Mouse (Mus musculus) liver, embryonic 16.5 days (tissue): ENCODE measurements around the gene Col12a1. TPM values are rescaled to one million over a fixed set of nuclear protein-coding genes. Genes with fewer than 3 reads are reported as not detected.

ENCODE experiments used
- ATAC-seq: fragments of 200-750 bp; cut with Nextera tagmentation; 2 replicates; pipeline ENCODE4 v1.8.0; 2017; ENCODE audit warnings: low read depth, mild to moderate bottlenecking, moderate number of reproducible peaks, moderate library complexity
- H3K27ac ChIP-seq: fragments of 300-500 bp; sonication (generic); 2 replicates; pipeline ENCODE4 v1.5.1; 2014; ENCODE audit warnings: mild to moderate bottlenecking, low read length
- H3K27me3 ChIP-seq: fragments of 300-500 bp; sonication (generic); 2 replicates; pipeline ENCODE4 v1.6.1; 2014; ENCODE audit warnings: low read depth, low read length, mixed read lengths; ENCODE audit not compliant: control insufficient read depth, insufficient read depth
- H3K36me3 ChIP-seq: fragments of 300-500 bp; sonication (generic); 2 replicates; pipeline ENCODE4 v1.6.1; 2014; ENCODE audit warnings: mild to moderate bottlenecking; ENCODE audit not compliant: control insufficient read depth, insufficient read depth
- H3K4me1 ChIP-seq: fragments of 300-500 bp; sonication (generic); 2 replicates; pipeline ENCODE4 v1.6.1; 2014; ENCODE audit warnings: low read depth, low read length, mixed read lengths; ENCODE audit not compliant: control insufficient read depth
- H3K4me2 ChIP-seq: fragments of 300-500 bp; sonication (generic); 2 replicates; pipeline ENCODE4 v1.6.1; 2014; ENCODE audit warnings: low read depth, low read length, mixed read lengths
- H3K4me3 ChIP-seq: fragments of 300-500 bp; sonication (generic); 2 replicates; pipeline ENCODE4 v1.5.1; 2014; ENCODE audit warnings: low read depth, mild to moderate bottlenecking, low read length
- H3K9ac ChIP-seq: fragments of 300-500 bp; sonication (generic); 2 replicates; pipeline ENCODE4 v1.6.1; 2014; ENCODE audit warnings: low read depth, low read length
- H3K9me3 ChIP-seq: fragments of 300-500 bp; sonication (generic); replicated peaks from 2 replicates; pipeline ENCODE4 v1.6.1; 2016; ENCODE audit warnings: low read length; ENCODE audit not compliant: control insufficient read depth
- WGBS: fragments of 180-500 bp; shearing (Covaris S2); extraction: QIAGEN DNeasy Blood & Tissue Kit; methylation state at CpG from one replicate; pipeline ENCODE4 v1.1.7; 2014; ENCODE audit not compliant: insufficient replicate concordance; 5-methylcytosine and 5-hydroxymethylcytosine counted together
- polyA plus RNA-seq: library from polyadenylated mRNA; unstranded; fragments of >200 nt; fragmentation: Nextera tagmentation; extraction: Ambion mirVana; gene quantifications from 2 replicates; pipeline ENCODE4 v1.2.1, GENCODE M21; 2015

Gene Col12a1
- polyA plus RNA-seq, 1 experiment from 2014 or later: 1.7 TPM

DNA sequence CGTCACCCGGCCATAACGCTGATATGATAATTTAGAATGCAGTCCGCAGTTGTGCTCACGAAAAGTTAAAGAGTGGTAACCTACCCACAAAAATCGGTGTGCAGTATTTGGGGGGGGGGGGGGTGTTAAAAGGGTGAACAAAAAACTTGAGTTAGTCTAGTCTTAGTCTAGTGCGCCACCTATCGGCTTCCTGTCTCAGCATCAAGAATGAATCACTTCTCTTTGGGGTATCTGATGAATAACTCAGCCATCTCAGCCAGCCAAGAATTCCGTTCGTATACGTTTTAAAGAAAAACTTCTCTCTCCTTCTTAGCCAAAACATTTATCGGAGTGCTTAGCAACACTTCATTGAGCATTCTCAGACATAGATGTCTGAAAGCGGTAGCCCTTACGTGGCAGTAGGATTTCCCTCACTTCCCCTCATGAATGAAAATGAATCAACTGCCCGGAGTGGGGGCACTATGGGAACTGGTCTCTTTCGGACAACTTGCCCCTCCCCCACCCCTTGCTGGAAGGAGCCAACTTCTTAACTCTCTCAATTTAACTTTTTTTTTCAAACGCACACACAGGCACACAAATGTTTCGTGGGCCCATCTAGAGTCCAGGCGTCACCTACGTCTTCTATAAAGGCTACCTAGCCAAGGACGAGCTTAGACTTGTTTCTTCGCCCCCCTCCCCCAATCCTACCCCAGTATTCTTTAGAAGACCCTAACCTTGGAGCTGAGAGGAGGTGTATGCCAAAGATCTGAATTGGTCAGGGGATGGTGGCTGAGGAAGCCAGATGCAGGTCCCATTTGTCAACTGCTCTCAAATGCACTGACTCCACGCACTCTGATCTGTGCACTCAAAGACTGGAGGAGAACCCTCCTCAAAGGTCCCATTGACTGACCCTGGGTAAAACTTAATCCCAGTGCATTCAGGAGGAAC lies 1.5 kb downstream of the Col12a1 start:
- ATAC-seq: no peak
- no peak overlapping the region for H3K27ac ChIP-seq
- WGBS: 8% methylated on average over 23 of the region's 23 CpGs
- no peaks in the 10 kb centered on the region for H3K4me1 ChIP-seq
- no peak overlapping the region for H3K9ac ChIP-seq
- H3K4me3 ChIP-seq: no peak overlapping the region
- no peak overlapping the region for H3K4me2 ChIP-seq
- H3K36me3 ChIP-seq: no peaks in the 10 kb centered on the region
- no peaks in the 10 kb centered on the region for H3K9me3 ChIP-seq
- H3K27me3 ChIP-seq: peaks cover 41% of the 10 kb centered on the region

DNA sequence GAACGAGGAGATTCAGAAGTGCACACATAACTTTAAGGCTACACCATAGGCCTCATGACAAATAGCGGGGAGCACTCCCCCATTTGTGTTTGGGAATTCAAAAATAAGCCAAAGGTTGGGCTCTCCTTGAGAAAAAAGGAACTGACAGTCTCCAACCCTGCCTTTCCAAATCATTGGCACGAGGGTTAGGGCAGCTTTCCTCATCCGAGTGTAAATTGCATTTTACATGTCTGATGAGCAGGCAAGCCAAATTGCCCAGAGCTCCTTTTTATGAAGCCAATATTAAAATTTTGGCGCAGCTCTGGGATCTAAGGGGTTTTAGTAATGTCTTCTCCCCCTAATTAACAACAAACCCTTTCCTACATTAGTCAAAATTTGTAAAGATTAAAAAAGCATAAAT lies 2.1 kb downstream of the Col12a1 start:
- no peak overlapping the region for H3K4me2 ChIP-seq
- no peak for ATAC-seq

DNA sequence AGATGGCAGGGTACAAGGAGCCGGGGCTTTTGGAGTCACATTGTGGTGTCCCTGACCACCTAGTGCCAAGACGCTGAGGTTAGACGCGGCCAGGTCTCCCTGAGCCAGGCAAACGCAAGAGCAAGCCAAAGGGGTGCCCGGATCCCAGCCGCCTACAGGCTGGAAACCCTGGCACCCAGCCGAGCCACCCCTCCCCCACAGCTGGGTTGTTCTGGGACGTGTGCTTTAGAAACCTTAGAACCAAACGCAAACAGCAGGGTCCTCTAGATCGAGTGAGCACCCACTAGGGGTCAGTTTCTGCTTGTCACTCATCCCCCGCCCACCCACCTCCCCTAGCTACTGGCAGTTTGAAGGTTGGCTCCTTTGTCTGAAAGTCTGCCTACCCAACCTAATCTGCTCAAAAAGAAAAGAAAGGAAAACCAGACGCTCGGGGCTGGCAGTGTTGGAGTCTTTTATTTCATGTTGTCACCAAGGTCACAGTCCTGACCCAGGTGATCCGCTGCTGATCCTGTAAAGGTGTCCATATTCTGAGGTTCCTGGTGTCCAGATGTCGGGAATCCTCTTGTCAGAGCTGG lies 4.1 kb downstream of the Col12a1 start:
- peaks cover 26% of the 10 kb centered on the region for H3K27me3 ChIP-seq
- no peaks in the 10 kb centered on the region for H3K36me3 ChIP-seq
- no peaks in the 10 kb centered on the region for H3K9me3 ChIP-seq
- peak overlapping the region; percentile 44 for H3K4me2 ChIP-seq
- peak; percentile 45; the same call in 1 of the 2 replicates for ATAC-seq
- no peak overlapping the region for H3K9ac ChIP-seq
- WGBS: 9% methylated on average over 16 of the region's 16 CpGs
- no peak overlapping the region for H3K27ac ChIP-seq
- no peaks in the 10 kb centered on the region for H3K4me1 ChIP-seq
- peak overlapping the region; percentile 33 for H3K4me3 ChIP-seq

More for the DNA sequence above, 2.1 kb downstream of the Col12a1 start:
- Histone ChIP-seq H3K4me1 (no peaks in the 10 kb centered on the region), H3K9ac (no peak overlapping the region), H3K9me3 (no peaks in the 10 kb centered on the region), H3K36me3 (no peaks in the 10 kb centered on the region), H3K27me3 (peaks cover 41% of the 10 kb centered on the region), H3K4me3 (no peak overlapping the region), H3K27ac (no peak overlapping the region)
- WGBS: 40% methylated on average over 5 of the region's 5 CpGs

DNA sequence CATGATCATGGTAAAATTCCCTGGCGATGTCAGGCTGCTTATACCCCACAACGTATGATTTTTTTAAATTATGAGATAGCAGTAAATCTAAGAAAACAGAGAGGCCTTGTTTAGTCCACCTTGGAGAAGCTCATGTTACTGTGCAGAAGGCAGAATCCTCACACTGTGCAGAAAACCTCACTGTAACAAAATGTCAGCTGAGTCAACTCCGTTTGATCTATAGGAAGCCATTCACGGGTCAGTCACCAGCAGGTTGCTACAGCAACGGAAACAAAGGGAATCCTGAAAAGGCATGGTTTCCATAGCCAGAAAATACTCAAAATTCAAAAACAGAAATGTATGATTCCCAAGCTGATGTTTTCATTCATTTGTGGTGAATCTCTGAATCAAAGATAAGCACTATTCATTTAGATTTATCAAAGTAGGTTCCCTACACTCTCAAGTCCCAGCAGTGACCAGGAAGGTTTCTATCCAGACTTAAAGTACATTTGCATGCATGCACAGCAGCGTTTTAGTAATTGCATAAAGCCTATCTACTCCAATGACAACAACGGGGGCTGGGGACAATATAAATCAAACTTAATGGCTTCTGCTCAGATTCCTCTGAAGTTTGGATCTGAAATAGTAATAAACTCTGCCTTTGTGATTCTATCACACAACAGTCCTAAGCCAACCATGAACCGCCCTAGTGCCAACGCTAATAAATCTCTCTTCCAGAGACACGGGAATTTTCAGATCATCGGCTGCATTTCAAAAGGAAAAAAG lies 28.7 kb downstream of the Col12a1 start:
- Histone ChIP-seq H3K27me3 (no peaks in the 10 kb centered on the region), H3K27ac (no peak overlapping the region), H3K9me3 (no peaks in the 10 kb centered on the region), H3K9ac (no peak overlapping the region), H3K4me3 (no peak overlapping the region), H3K4me1 (no peaks in the 10 kb centered on the region), H3K4me2 (no peak overlapping the region), H3K36me3 (no peaks in the 10 kb centered on the region)
- 61% methylated on average over 11 of the region's 11 CpGs for WGBS
- ATAC-seq: no peak

DNA sequence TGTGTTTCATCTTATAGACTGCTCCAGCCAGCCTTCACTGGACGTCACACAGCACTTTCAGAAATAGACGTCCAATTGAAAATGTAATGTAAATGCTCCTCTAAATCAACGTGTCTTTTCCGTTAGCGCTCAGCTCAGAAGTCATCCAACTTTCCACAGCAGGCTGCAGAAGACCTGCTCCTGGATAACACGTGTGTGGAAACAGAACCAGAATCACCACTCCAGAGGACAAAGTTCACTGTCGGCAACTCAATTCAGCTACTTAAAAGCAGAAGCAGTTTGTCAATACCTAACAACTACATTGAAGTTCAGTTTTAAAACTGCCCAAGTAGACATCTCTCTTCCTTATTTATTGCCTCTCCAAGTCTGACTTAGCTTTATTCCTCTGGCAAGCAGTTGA lies 29.3 kb downstream of the Col12a1 start:
- no peaks in the 10 kb centered on the region for H3K4me1 ChIP-seq
- H3K4me2 ChIP-seq: no peak overlapping the region
- ATAC-seq: no peak
- H3K27ac ChIP-seq: no peak overlapping the region
- 66% methylated on average over 7 of the region's 7 CpGs for WGBS
- no peak overlapping the region for H3K9ac ChIP-seq
- H3K36me3 ChIP-seq: no peaks in the 10 kb centered on the region
- no peaks in the 10 kb centered on the region for H3K9me3 ChIP-seq
- no peaks in the 10 kb centered on the region for H3K27me3 ChIP-seq
- no peak overlapping the region for H3K4me3 ChIP-seq

DNA sequence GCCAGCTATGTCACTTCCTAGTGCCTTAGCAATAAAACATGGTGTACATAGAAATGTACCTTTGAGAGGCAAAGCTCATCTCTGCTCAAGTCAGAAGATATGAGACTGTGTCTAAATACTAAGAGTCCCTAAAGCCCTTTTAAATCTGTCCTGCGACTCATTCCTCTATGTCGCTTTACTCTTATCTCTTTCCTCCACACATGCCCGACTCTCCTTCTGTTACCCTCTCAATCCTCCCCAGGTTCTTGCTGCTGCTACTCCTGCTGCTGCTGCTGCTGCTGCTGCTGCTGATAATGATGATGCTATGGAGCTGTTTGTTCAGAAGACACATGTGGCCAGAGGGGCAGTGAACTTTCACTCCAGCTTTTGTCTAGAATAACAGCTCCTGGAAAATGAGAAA lies 31.4 kb downstream of the Col12a1 start:
- H3K9me3 ChIP-seq: no peaks in the 10 kb centered on the region
- 29% methylated on average over 3 of the region's 3 CpGs for WGBS
- no peak overlapping the region for H3K4me3 ChIP-seq
- no peak overlapping the region for H3K9ac ChIP-seq
- H3K4me2 ChIP-seq: no peak overlapping the region
- ATAC-seq: no peak
- H3K36me3 ChIP-seq: no peaks in the 10 kb centered on the region
- no peak overlapping the region for H3K27ac ChIP-seq
- no peaks in the 10 kb centered on the region for H3K4me1 ChIP-seq
- no peaks in the 10 kb centered on the region for H3K27me3 ChIP-seq

DNA sequence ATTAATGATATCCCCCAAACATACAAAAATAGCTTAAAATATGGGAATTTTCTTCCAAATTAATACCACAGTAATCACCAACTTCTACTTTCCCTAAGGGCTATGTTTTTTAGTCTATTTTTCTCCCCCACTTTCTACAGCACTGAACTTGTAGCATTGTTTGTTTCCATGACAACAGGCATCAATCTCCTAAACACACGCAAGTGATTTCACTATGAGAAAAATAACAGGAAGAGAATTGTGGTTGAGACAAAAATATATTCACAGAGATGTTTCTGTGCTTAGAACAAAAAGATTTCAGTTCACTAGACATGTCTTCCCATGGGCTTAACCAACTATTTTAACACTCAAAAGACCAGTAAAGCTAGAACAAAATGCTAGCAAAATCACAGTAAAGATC lies 32.6 kb downstream of the Col12a1 start:
- Histone ChIP-seq H3K9ac (no peak overlapping the region), H3K9me3 (no peaks in the 10 kb centered on the region), H3K4me2 (no peak overlapping the region), H3K27ac (no peak overlapping the region), H3K4me1 (no peaks in the 10 kb centered on the region), H3K36me3 (no peaks in the 10 kb centered on the region), H3K4me3 (no peak overlapping the region), H3K27me3 (no peaks in the 10 kb centered on the region)
- ATAC-seq: no peak
- 37% methylated on average over 1 of the region's 1 CpGs for WGBS

DNA sequence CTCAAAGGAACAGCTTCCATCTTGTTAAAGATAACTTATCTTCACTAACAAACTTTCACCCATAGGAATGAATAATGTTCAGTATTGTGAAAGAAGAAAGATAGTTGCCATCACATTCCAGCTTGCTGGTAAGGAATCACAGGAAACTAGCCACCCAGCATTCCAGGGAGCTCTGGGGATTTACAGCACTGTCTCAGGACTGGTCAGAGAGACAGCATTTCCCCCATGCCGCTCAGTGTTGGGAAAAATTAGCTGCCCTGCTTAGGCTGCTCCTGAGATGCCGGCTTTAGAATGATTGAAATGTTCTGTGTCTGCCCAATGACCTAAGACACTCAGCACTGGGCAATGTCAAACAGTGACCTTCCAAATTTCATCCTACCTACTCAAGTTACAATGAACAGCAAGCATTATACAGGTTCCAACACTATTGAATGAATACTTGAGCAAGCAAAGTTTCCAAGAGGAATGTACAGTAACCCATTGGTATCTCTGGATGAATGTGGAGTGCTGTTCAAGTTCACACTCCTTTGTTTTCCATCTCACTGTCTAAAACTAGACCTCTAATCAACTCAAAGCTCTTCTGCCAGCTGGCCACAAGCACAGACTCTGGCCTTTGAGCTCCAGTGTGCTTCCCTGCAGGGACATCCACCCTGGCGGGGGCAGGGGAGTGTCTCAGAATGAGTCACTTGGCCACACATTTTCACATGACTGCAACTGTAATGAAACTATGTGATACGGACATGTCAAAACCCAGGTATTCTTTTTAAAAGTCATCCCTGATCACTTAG lies 38.0 kb downstream of the Col12a1 start:
- ATAC-seq: no peak
- Histone ChIP-seq H3K27ac (no peak overlapping the region), H3K4me1 (no peaks in the 10 kb centered on the region), H3K36me3 (no peaks in the 10 kb centered on the region), H3K4me2 (no peak overlapping the region), H3K27me3 (no peaks in the 10 kb centered on the region), H3K9ac (no peak overlapping the region), H3K9me3 (no peaks in the 10 kb centered on the region), H3K4me3 (no peak overlapping the region)
- WGBS: 58% methylated on average over 4 of the region's 4 CpGs
